Mouse (Mus musculus) embryonic facial prominence, embryonic 15.5 days (tissue): ENCODE measurements at regions not wholly inside any gene's neighbourhood (a gene's known extent, or its start where the extent isn't known, plus 50 kb on each side); places are given as distances from the start of the nearest gene placed in this dataset.
A peak's percentile ranks its signal among the peaks of the same experiment; 100 is the strongest.

Source experiments
- ATAC-seq: fragments of 200-750 bp; cut with Nextera tagmentation; 2 replicates; pipeline ENCODE4 v1.8.0; 2017; ENCODE audit warnings: low read depth, moderate TSS enrichment; ENCODE audit not compliant: insufficient number of reproducible peaks, low FRiP score, low TSS enrichment
- H3K27ac ChIP-seq: fragments of 300-500 bp; sonication (generic); replicated peaks from 2 replicates; pipeline ENCODE4 v1.5.1; 2015; ENCODE audit warnings: mild to moderate bottlenecking, inconsistent platforms
- H3K27me3 ChIP-seq: fragments of 300-500 bp; sonication (generic); 2 replicates; pipeline ENCODE4 v1.6.1; 2015; ENCODE audit warnings: inconsistent platforms
- H3K36me3 ChIP-seq: fragments of 300-500 bp; sonication (generic); 2 replicates; pipeline ENCODE4 v1.6.1; 2015; ENCODE audit warnings: mild to moderate bottlenecking, inconsistent platforms
- H3K4me1 ChIP-seq: fragments of 300-500 bp; sonication (generic); 2 replicates; pipeline ENCODE4 v1.6.1; 2015; ENCODE audit warnings: inconsistent platforms
- H3K4me2 ChIP-seq: fragments of 300-500 bp; sonication (generic); replicated peaks from 2 replicates; pipeline ENCODE4 v1.6.1; 2015; ENCODE audit warnings: mild to moderate bottlenecking, inconsistent platforms
- H3K4me3 ChIP-seq: fragments of 300-500 bp; sonication (generic); replicated peaks from 2 replicates; pipeline ENCODE4 v1.5.1; 2015; ENCODE audit warnings: mild to moderate bottlenecking, inconsistent platforms
- H3K9ac ChIP-seq: fragments of 300-500 bp; sonication (generic); 2 replicates; pipeline ENCODE4 v1.6.1; 2015; ENCODE audit warnings: inconsistent platforms
- H3K9me3 ChIP-seq: fragments of 300-500 bp; sonication (generic); replicated peaks from 2 replicates; pipeline ENCODE4 v1.6.1; 2016; ENCODE audit warnings: inconsistent platforms
- WGBS: fragments of 180-500 bp; shearing (Covaris S2); methylation state at CpG from one replicate; pipeline ENCODE4 v1.1.7; 2015; 5-methylcytosine and 5-hydroxymethylcytosine counted together

- Histone ChIP-seq H3K9ac (no peak overlapping the region), H3K9me3 (no peaks in the 10 kb centered on the region), H3K4me2 (no peak overlapping the region), H3K27me3 (no peaks in the 10 kb centered on the region; the same call in 1 of the 2 replicates), H3K36me3 (no peaks in the 10 kb centered on the region), H3K4me1 (no peaks in the 10 kb centered on the region), H3K4me3 (no peak overlapping the region), H3K27ac (no peak overlapping the region)
- ATAC-seq, result no peak
- WGBS, result 51% methylated on average over 1 of the region's 1 CpGs
Observed at GRCm38 (mm10) chr9:34382208-34382607, 103.5 kb upstream of the Kirrel3 start.

- ATAC-seq, result no peak
- no peaks in the 10 kb centered on the region for H3K36me3 ChIP-seq
- no peak overlapping the region for H3K27ac ChIP-seq
- H3K9me3 ChIP-seq, result no peaks in the 10 kb centered on the region
- H3K4me2 ChIP-seq, result no peak overlapping the region
- H3K4me3 ChIP-seq, result no peak overlapping the region
- no peaks in the 10 kb centered on the region; the same call in 1 of the 2 replicates for H3K27me3 ChIP-seq
- no peaks in the 10 kb centered on the region for H3K4me1 ChIP-seq
- 74% methylated on average over 4 of the region's 4 CpGs for WGBS
- no peak overlapping the region for H3K9ac ChIP-seq
Observed at GRCm38 (mm10) chr9:34386071-34386470, 99.6 kb upstream of the Kirrel3 start.

GRCm38 (mm10) chr9:34393042-34393441 is 92.7 kb upstream of the Kirrel3 start:
- H3K27ac ChIP-seq, result no peak overlapping the region
- peaks cover 9% of the 10 kb centered on the region for H3K4me1 ChIP-seq
- WGBS, result 68% methylated on average over 6 of the region's 6 CpGs
- no peaks in the 10 kb centered on the region for H3K9me3 ChIP-seq
- ATAC-seq, result no peak
- no peak overlapping the region for H3K4me2 ChIP-seq
- H3K4me3 ChIP-seq, result no peak overlapping the region
- no peaks in the 10 kb centered on the region for H3K27me3 ChIP-seq
- H3K9ac ChIP-seq, result no peak overlapping the region
- no peaks in the 10 kb centered on the region for H3K36me3 ChIP-seq

GRCm38 (mm10) chr9:34395839-34396804 is 89.6 kb upstream of the Kirrel3 start:
- Histone ChIP-seq H3K36me3 (no peaks in the 10 kb centered on the region), H3K4me1 (peaks cover 9% of the 10 kb centered on the region), H3K27me3 (no peaks in the 10 kb centered on the region), H3K4me2 (no peak overlapping the region), H3K27ac (no peak overlapping the region), H3K9ac (no peak overlapping the region), H3K9me3 (no peaks in the 10 kb centered on the region), H3K4me3 (no peak overlapping the region)
- ATAC-seq, result peak; percentile 77; the same call in 1 of the 2 replicates
- WGBS, result 9% methylated on average over 6 of the region's 6 CpGs

- no peak overlapping the region for H3K9ac ChIP-seq
- ATAC-seq, result peak; percentile 57; the same call in 1 of the 2 replicates
- H3K4me2 ChIP-seq, result no peak overlapping the region
- H3K27ac ChIP-seq, result no peak overlapping the region
- H3K4me3 ChIP-seq, result no peak overlapping the region
- no peaks in the 10 kb centered on the region for H3K27me3 ChIP-seq
- H3K36me3 ChIP-seq, result no peaks in the 10 kb centered on the region
- WGBS, result 43% methylated on average over 4 of the region's 4 CpGs
- no peaks in the 10 kb centered on the region for H3K9me3 ChIP-seq
- H3K4me1 ChIP-seq, result peaks cover 6% of the 10 kb centered on the region
Observed at GRCm38 (mm10) chr9:34411699-34412098, 74.0 kb upstream of the Kirrel3 start.

GRCm38 (mm10) chr9:34416153-34416552 is 69.5 kb upstream of the Kirrel3 start:
- ATAC-seq, result no peak
- Histone ChIP-seq H3K36me3 (no peaks in the 10 kb centered on the region), H3K4me1 (peaks cover 6% of the 10 kb centered on the region), H3K27me3 (no peaks in the 10 kb centered on the region), H3K4me3 (no peak overlapping the region), H3K27ac (no peak overlapping the region), H3K9me3 (no peaks in the 10 kb centered on the region), H3K9ac (no peak overlapping the region), H3K4me2 (no peak overlapping the region)
- WGBS, result 58% methylated on average over 8 of the region's 8 CpGs

- H3K4me3 ChIP-seq, result no peak overlapping the region
- WGBS, result 87% methylated on average over 8 of the region's 8 CpGs
- H3K4me1 ChIP-seq, result peaks cover 12% of the 10 kb centered on the region
- H3K36me3 ChIP-seq, result no peaks in the 10 kb centered on the region
- no peak overlapping the region for H3K4me2 ChIP-seq
- H3K27me3 ChIP-seq, result no peaks in the 10 kb centered on the region
- ATAC-seq, result no peak
- H3K9me3 ChIP-seq, result no peaks in the 10 kb centered on the region
- no peak overlapping the region for H3K9ac ChIP-seq
- H3K27ac ChIP-seq, result no peak overlapping the region
Observed at GRCm38 (mm10) chr9:34418100-34418499, 67.6 kb upstream of the Kirrel3 start.

GRCm38 (mm10) chr9:34421956-34422355 is 63.7 kb upstream of the Kirrel3 start:
- H3K9ac ChIP-seq, result no peak overlapping the region
- no peak for ATAC-seq
- no peaks in the 10 kb centered on the region for H3K9me3 ChIP-seq
- no peaks in the 10 kb centered on the region for H3K27me3 ChIP-seq
- no peak overlapping the region for H3K4me3 ChIP-seq
- H3K4me2 ChIP-seq, result no peak overlapping the region
- H3K36me3 ChIP-seq, result no peaks in the 10 kb centered on the region
- peaks cover 15% of the 10 kb centered on the region for H3K4me1 ChIP-seq
- no peak overlapping the region for H3K27ac ChIP-seq

- ATAC-seq, result no peak
- WGBS, result 21% methylated on average over 7 of the region's 7 CpGs
- H3K4me2 ChIP-seq, result no peak overlapping the region
Observed at GRCm38 (mm10) chr9:34423062-34423461, 62.6 kb upstream of the Kirrel3 start.

GRCm38 (mm10) chr9:34426589-34426988 is 59.1 kb upstream of the Kirrel3 start:
- Histone ChIP-seq H3K9ac (no peak overlapping the region), H3K27ac (no peak overlapping the region), H3K4me3 (no peak overlapping the region), H3K27me3 (no peaks in the 10 kb centered on the region), H3K9me3 (no peaks in the 10 kb centered on the region), H3K36me3 (no peaks in the 10 kb centered on the region), H3K4me2 (no peak overlapping the region), H3K4me1 (peaks cover 21% of the 10 kb centered on the region)
- ATAC-seq, result 0 out of 2 replicates have a peak, but pooled peaks have one; percentile 37
- 52% methylated on average over 4 of the region's 4 CpGs for WGBS

More at GRCm38 (mm10) chr9:34423062-34423461, 62.6 kb upstream of the Kirrel3 start:
- H3K9ac ChIP-seq, result no peak overlapping the region
- no peak overlapping the region for H3K4me3 ChIP-seq
- H3K27me3 ChIP-seq, result no peaks in the 10 kb centered on the region
- H3K36me3 ChIP-seq, result no peaks in the 10 kb centered on the region
- no peaks in the 10 kb centered on the region for H3K9me3 ChIP-seq
- H3K4me1 ChIP-seq, result peaks cover 21% of the 10 kb centered on the region
- 0 out of 2 replicates have a peak overlapping the region, but pooled peaks have one; percentile 18 for H3K27ac ChIP-seq

- 30% methylated on average over 8 of the region's 8 CpGs for WGBS
Observed at GRCm38 (mm10) chr9:34427711-34428110, 58.0 kb upstream of the Kirrel3 start.

More at GRCm38 (mm10) chr9:34427711-34428110, 58.0 kb upstream of the Kirrel3 start:
- Histone ChIP-seq H3K27ac (no peak overlapping the region), H3K4me2 (no peak overlapping the region), H3K9me3 (no peaks in the 10 kb centered on the region), H3K9ac (no peak overlapping the region), H3K4me3 (no peak overlapping the region), H3K36me3 (no peaks in the 10 kb centered on the region), H3K27me3 (no peaks in the 10 kb centered on the region), H3K4me1 (peaks cover 13% of the 10 kb centered on the region)
- ATAC-seq, result no peak; the same call in 1 of the 2 replicates
